Mouse (Mus musculus): ENCODE data around the gene Fam171a2. TPM values are rescaled to one million over a fixed set of nuclear protein-coding genes. Genes with fewer than 3 reads are reported as not detected.
A peak's percentile ranks its signal among the peaks of the same experiment; 100 is the strongest.
"Not testable (repeated sequence)": the region's sequence is repeated elsewhere in the genome, so short reads cannot be mapped to it uniquely, and the experiment has no call there.

The Fam171a2 gene
- polyA plus RNA-seq, 1 experiment from 2014 or later: 7.4 TPM

- peak; percentile 30 for ATAC-seq (ENCODE audit: insufficient read depth)
These were observed 53.6 kb downstream of the Fam171a2 start for GRCm38 (mm10) chr11:102393719-102394420.

DNA sequence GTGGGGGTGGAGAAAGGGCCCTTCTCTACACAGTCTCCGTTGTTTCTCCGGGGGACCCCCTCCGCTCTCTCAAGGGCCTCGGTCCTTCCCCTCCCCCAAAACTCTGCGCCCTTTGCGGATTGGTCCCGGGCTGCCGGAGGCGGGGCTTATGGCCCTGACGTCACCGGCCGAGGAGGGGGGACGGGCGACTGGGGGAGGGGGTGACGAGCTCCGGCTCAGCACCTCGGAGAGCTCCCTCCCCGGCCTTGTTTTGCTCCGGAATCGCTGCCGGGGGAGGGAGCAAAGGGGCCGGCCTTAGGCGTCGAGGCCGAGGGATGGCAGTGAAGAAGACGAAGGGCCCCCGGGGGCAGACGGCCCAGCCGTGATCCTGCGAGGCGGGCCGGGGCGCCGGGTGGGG is 54.2 kb downstream of the Fam171a2 start, which contains the start of gene Rundc3a:
Gene Rundc3a, plus strand, starts transcription at position 166 of the 397 bp plus-strand sequence.
- Histone ChIP-seq H3K36me3 (ENCODE audit: insufficient read depth) (no peaks in the 10 kb centered on the region), H3K4me3 (ENCODE audit: low read depth, low read length) (peak within 1 kb of the TSS; percentile 34), H3K27ac (ENCODE audit: low read depth) (no peak within 1 kb of the TSS), H3K9ac (no peak within 1 kb of the TSS), H3K9me3 (ENCODE audit: low read depth, low read length) (no peaks in the 10 kb centered on the region), H3K27me3 (ENCODE audit: insufficient read depth, low read length) (peaks cover 12% of the 10 kb centered on the region), H3K4me1 (ENCODE audit: insufficient read depth) (peaks cover 11% of the 10 kb centered on the region), H3K4me2 (peak within 1 kb of the TSS; percentile 80)
- WGBS: under 1% methylated on average over 33 of the region's 34 CpGs
- peak; percentile 91 for DNase-seq
- ATAC-seq (ENCODE audit: insufficient read depth): peak; percentile 75
- no peak for TF ChIP-seq CTCF (IDR thresholded peaks at IDR 0.05; ENCODE audit: low read depth)

More at GRCm38 (mm10) chr11:102393719-102394420, 53.6 kb downstream of the Fam171a2 start:
- DNase-seq: no peak
- Histone ChIP-seq H3K4me2 (peak overlapping the region; percentile 80), H3K36me3 (ENCODE audit: insufficient read depth) (no peaks in the 10 kb centered on the region), H3K27ac (ENCODE audit: low read depth) (no peak overlapping the region), H3K9ac (no peak overlapping the region), H3K4me3 (ENCODE audit: low read depth, low read length) (peak overlapping the region; percentile 34), H3K4me1 (ENCODE audit: insufficient read depth) (peaks cover 11% of the 10 kb centered on the region), H3K27me3 (ENCODE audit: insufficient read depth, low read length) (peaks cover 18% of the 10 kb centered on the region), H3K9me3 (ENCODE audit: low read depth, low read length) (no peaks in the 10 kb centered on the region)
- no peak for TF ChIP-seq CTCF (IDR thresholded peaks at IDR 0.05; ENCODE audit: low read depth)
- 8% methylated on average over 17 of the region's 17 CpGs for WGBS

- peaks cover 7% of the 10 kb centered on the region; the same call in 1 of the 2 replicates for H3K27me3 ChIP-seq (ENCODE audit: insufficient read depth, low read length)
- H3K9ac ChIP-seq: no peak overlapping the region
- peak overlapping the region; percentile 80 for H3K4me2 ChIP-seq
- ATAC-seq (ENCODE audit: insufficient read depth) (no peak; the same call in 1 of the 2 replicates), DNase-seq (no peak)
- no peak overlapping the region for H3K27ac ChIP-seq (ENCODE audit: low read depth)
- no peak for TF ChIP-seq CTCF (IDR thresholded peaks at IDR 0.05; ENCODE audit: low read depth)
- H3K4me1 ChIP-seq (ENCODE audit: insufficient read depth): peaks cover 11% of the 10 kb centered on the region
- H3K4me3 ChIP-seq (ENCODE audit: low read depth, low read length): peak overlapping the region; percentile 34
- no peaks in the 10 kb centered on the region for H3K9me3 ChIP-seq (ENCODE audit: low read depth, low read length)
- H3K36me3 ChIP-seq (ENCODE audit: insufficient read depth): no peaks in the 10 kb centered on the region
- 19% methylated on average over 15 of the region's 15 CpGs for WGBS
These were observed 54.8 kb downstream of the Fam171a2 start for GRCm38 (mm10) chr11:102392441-102393237.

DNA sequence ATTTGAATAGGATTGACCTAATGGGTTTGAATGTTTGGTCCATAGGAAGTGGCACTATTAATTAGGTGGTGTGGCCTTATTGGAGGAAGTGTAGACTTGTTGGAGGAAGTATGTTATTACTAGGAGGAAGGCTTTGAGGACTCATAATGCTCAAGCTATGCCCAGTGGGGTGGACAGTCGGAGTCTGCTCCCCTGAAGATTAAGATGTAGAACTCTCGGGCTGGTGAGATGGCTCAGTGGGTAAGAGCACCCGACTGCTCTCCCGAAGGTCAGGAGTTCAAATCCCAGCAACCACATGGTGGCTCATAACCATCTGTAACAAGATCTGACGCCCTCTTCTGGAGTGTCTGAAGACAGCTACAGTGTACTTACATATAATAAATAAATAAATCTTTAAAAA is 58.0 kb downstream of the Fam171a2 start:
- not testable (repeated sequence) for ATAC-seq (ENCODE audit: insufficient read depth)
- 75% methylated on average over 4 of the region's 5 CpGs for WGBS

More for the DNA sequence above, 58.0 kb downstream of the Fam171a2 start:
- H3K4me2 ChIP-seq; DNase-seq; H3K4me3 ChIP-seq (ENCODE audit: low read depth, low read length); H3K9ac ChIP-seq; H3K9me3 ChIP-seq (ENCODE audit: low read depth, low read length); H3K27me3 ChIP-seq (ENCODE audit: insufficient read depth, low read length); H3K36me3 ChIP-seq (ENCODE audit: insufficient read depth); H3K27ac ChIP-seq (ENCODE audit: low read depth): not testable (repeated sequence)
- peaks cover 11% of the 10 kb centered on the region for H3K4me1 ChIP-seq (ENCODE audit: insufficient read depth)

Small RNAs within 50 kb of the gene (microRNA-seq; reads per million reads assigned to microRNA genes)
- not detected for gene Mir6930 (ENCODE audit: borderline number of aligned reads)

Other genes with a start within 250 kb of the Fam171a2 start
- 41.1 and 42.7 TPM in 2 replicates for gene Hdac5, start 217.5 kb downstream of the Fam171a2 start, polyA plus RNA-seq (2014; fragmentation: Nextera tagmentation; extraction: Ambion mirVana)
- 21.4 and 22.2 TPM in 2 replicates for gene BC030867, start 198.8 kb downstream of the Fam171a2 start, polyA plus RNA-seq (2014; fragmentation: Nextera tagmentation; extraction: Ambion mirVana)
- gene Asb16, start 178.9 kb downstream of the Fam171a2 start, polyA plus RNA-seq (2014; fragmentation: Nextera tagmentation; extraction: Ambion mirVana): 0.08 TPM in 1 of 2 replicates, not detected in the other
- 48.8 and 49.9 TPM in 2 replicates for gene Tmub2, start 162.8 kb downstream of the Fam171a2 start, polyA plus RNA-seq (2014; fragmentation: Nextera tagmentation; extraction: Ambion mirVana)
- 17.4 TPM in 2 replicates for gene Atxn7l3, start 151.1 kb downstream of the Fam171a2 start, polyA plus RNA-seq (2014; fragmentation: Nextera tagmentation; extraction: Ambion mirVana)
- 86.0 and 93.8 TPM in 2 replicates for gene Ubtf, start 127.9 kb downstream of the Fam171a2 start, polyA plus RNA-seq (2014; fragmentation: Nextera tagmentation; extraction: Ambion mirVana)
- 6.0 and 6.9 TPM in 2 replicates for gene Slc4a1, start 81.5 kb downstream of the Fam171a2 start, polyA plus RNA-seq (2014; fragmentation: Nextera tagmentation; extraction: Ambion mirVana)
- gene Rundc3a, start 54.3 kb downstream of the Fam171a2 start, polyA plus RNA-seq (2014; fragmentation: Nextera tagmentation; extraction: Ambion mirVana): 1.1 and 1.3 TPM in 2 replicates
- gene Slc25a39, start 39.7 kb downstream of the Fam171a2 start, polyA plus RNA-seq (2014; fragmentation: Nextera tagmentation; extraction: Ambion mirVana): 223 and 244 TPM in 2 replicates
- 113 and 116 TPM in 2 replicates for gene Grn, start 17.4 kb downstream of the Fam171a2 start, polyA plus RNA-seq (2014; fragmentation: Nextera tagmentation; extraction: Ambion mirVana)
- 10.1 and 10.7 TPM in 2 replicates for gene Itga2b, start 22.4 kb upstream of the Fam171a2 start, polyA plus RNA-seq (2014; fragmentation: Nextera tagmentation; extraction: Ambion mirVana)
- gene Gpatch8, start 108.7 kb upstream of the Fam171a2 start, polyA plus RNA-seq (2014; fragmentation: Nextera tagmentation; extraction: Ambion mirVana): 47.0 and 49.4 TPM in 2 replicates
- 14.3 and 15.3 TPM in 2 replicates for gene Gm11627, start 131.8 kb upstream of the Fam171a2 start, polyA plus RNA-seq (2014; fragmentation: Nextera tagmentation; extraction: Ambion mirVana)
- 40.0 and 42.9 TPM in 2 replicates for gene Fzd2, start 156.7 kb upstream of the Fam171a2 start, polyA plus RNA-seq (2014; fragmentation: Nextera tagmentation; extraction: Ambion mirVana)
- 0.22 and 0.64 TPM in 2 replicates for gene Meioc, start 216.0 kb upstream of the Fam171a2 start, polyA plus RNA-seq (2014; fragmentation: Nextera tagmentation; extraction: Ambion mirVana)